In the genomic region with DNA sequence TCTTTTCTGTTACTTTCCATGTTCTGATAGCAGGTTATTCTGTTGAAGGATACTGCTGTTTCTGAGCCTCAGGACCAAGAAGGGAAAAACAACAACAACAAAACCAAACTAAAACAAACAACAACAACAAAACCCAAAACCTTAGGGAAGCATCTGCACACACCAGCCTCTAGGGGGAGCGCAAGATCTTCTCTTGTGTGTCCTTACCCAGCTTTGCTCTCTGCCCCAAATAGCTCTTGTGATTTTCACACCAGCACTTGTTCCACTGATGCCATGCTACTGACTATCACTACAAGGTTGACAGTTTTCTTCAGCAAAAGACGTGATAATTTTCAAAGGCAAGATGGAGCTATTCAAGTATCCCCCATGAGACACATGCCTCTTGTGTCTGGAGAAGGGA, we compare ENCODE assay signal across 8 mouse cellular contexts. TPM values are rescaled to one million over a fixed set of nuclear protein-coding genes. Genes with fewer than 3 reads are reported as not detected.
A peak's percentile ranks its signal among the peaks of the same experiment; 100 is the strongest.
DNase-seq lines count a peak whose midpoint lies in the region; ATAC-seq lines count a peak whose summit lies in the region.

No protein-coding gene starts in this region.

- H3K27ac ChIP-seq in heart, embryonic 10.5 days, result no peak overlapping the region
- no peak overlapping the region for H3K27ac ChIP-seq in embryonic facial prominence, embryonic 10.5 days (replicated peaks)
- H3K27ac ChIP-seq in neural tube, embryonic 14.5 days (ENCODE audit: low read depth, low read length), result no peak overlapping the region

- WGBS in heart, embryonic 10.5 days, result 9% methylated on average over 2 of the region's 2 CpGs
- 16% methylated on average over 2 of the region's 2 CpGs for WGBS in embryonic facial prominence, embryonic 10.5 days
- 14% methylated on average over 2 of the region's 2 CpGs for WGBS in neural tube, embryonic 14.5 days

- H3K27me3 ChIP-seq in heart, embryonic 10.5 days (ENCODE audit: insufficient read depth, poor library complexity, severe bottlenecking), result no peaks in the 10 kb centered on the region
- H3K27me3 ChIP-seq in embryonic facial prominence, embryonic 10.5 days (replicated peaks; ENCODE audit: low read depth, poor library complexity, severe bottlenecking), result no peaks in the 10 kb centered on the region
- no peaks in the 10 kb centered on the region for H3K27me3 ChIP-seq in neural tube, embryonic 14.5 days (ENCODE audit: control insufficient read depth, insufficient read depth, low read length)

- H3K4me3 ChIP-seq in heart, embryonic 10.5 days, result no peak overlapping the region
- H3K4me3 ChIP-seq in embryonic facial prominence, embryonic 10.5 days, result no peak overlapping the region
- H3K4me3 ChIP-seq in neural tube, embryonic 14.5 days (ENCODE audit: low read depth, low read length), result no peak overlapping the region

- H3K4me1 ChIP-seq in heart, embryonic 10.5 days, result no peaks in the 10 kb centered on the region
- no peaks in the 10 kb centered on the region for H3K4me1 ChIP-seq in embryonic facial prominence, embryonic 10.5 days
- H3K4me1 ChIP-seq in neural tube, embryonic 14.5 days (ENCODE audit: control insufficient read depth, insufficient read depth, low read length), result no peaks in the 10 kb centered on the region

- no peaks in the 10 kb centered on the region for H3K36me3 ChIP-seq in heart, embryonic 10.5 days
- H3K36me3 ChIP-seq in embryonic facial prominence, embryonic 10.5 days (replicated peaks), result no peaks in the 10 kb centered on the region
- H3K36me3 ChIP-seq in neural tube, embryonic 14.5 days (ENCODE audit: control insufficient read depth, insufficient read depth, low read length), result no peaks in the 10 kb centered on the region

- DNase-seq in heart, embryonic 10.5 days (ENCODE audit: low spot score), result peak; percentile 70
- no peak for DNase-seq in heart, postnatal 25 days (ENCODE audit: low spot score)
- peak; percentile 10 for DNase-seq in urinary bladder, postnatal 14 days (ENCODE audit: low spot score)
- no peak for DNase-seq in urinary bladder, postnatal 36 days (ENCODE audit: low spot score in 2 of 2)
- peak; percentile 50 for DNase-seq in embryonic facial prominence, embryonic 10.5 days (ENCODE audit: low spot score)
- DNase-seq in layer of hippocampus, adult 11-12 months (ENCODE audit: low spot score), result peak; percentile 27

- H3K4me2 ChIP-seq in neural tube, embryonic 14.5 days (ENCODE audit: low read depth, low read length), result no peak overlapping the region

- no peak overlapping the region for H3K9ac ChIP-seq in neural tube, embryonic 14.5 days (replicated peaks; ENCODE audit: low read depth, low read length)

- 0 out of 2 replicates have a peak, but pooled peaks have one; percentile 44 for ATAC-seq in neural tube, embryonic 14.5 days (ENCODE audit: low read depth)
- no peak for ATAC-seq in monocyte, adult 5-6 weeks (replicated peaks; ENCODE audit: insufficient number of reproducible peaks, low FRiP score, low TSS enrichment, poor library complexity, severe bottlenecking)

- intact Hi-C loops in heart, postnatal 25 days (cut with DNase I), result loop anchor here (5.0 to 10.0 kb wide), 2 partner anchors 1360 to 1502 kb away; partner anchors contain the start of gene Sh2d4b

- H3K9me3 ChIP-seq in heart, embryonic 10.5 days, result no peaks in the 10 kb centered on the region
- H3K9me3 ChIP-seq in embryonic facial prominence, embryonic 10.5 days, result no peaks in the 10 kb centered on the region
- no peaks in the 10 kb centered on the region for H3K9me3 ChIP-seq in neural tube, embryonic 14.5 days (ENCODE audit: control insufficient read depth, low read length)

RNA-seq across cellular contexts. Expression of gene Nrg3, which starts 59.8 kb away (rescaled TPM):
- 0.09 TPM in 1 of 2 replicates, not detected in the other for polyA plus RNA-seq in heart, embryonic 10.5 days (2016; fragmentation: Nextera tagmentation; extraction: Ambion mirVana)
- not detected for total RNA-seq in heart, postnatal 25 days (2021)
- polyA plus RNA-seq in embryonic facial prominence, embryonic 10.5 days (2016; fragmentation: Nextera tagmentation; extraction: Ambion mirVana), result 0.47 and 0.49 TPM in 2 replicates
- 19.0 and 20.8 TPM in 2 replicates for polyA plus RNA-seq in neural tube, embryonic 14.5 days (2014; fragmentation: Nextera tagmentation; extraction: Ambion mirVana)
- not detected in 3 replicates for total RNA-seq in monocyte, adult 5-6 weeks (2017)

Comparison
In these comparisons a context has a peak if more than half of its experiments do, and no peak if none do; other contexts are left out.
1. DNase-seq: peak in heart, embryonic 10.5 days (single experiment), urinary bladder, postnatal 14 days (single experiment), embryonic facial prominence, embryonic 10.5 days (single experiment) and layer of hippocampus, adult 11-12 months (single experiment); none in heart, postnatal 25 days (single experiment) and urinary bladder, postnatal 36 days (0 of 2).
2. RNA of gene Nrg3, which starts 59.8 kb away (polyA plus RNA-seq): 19.0 to 20.8 TPM in neural tube, embryonic 14.5 days; 0.47 to 0.49 TPM in embryonic facial prominence, embryonic 10.5 days and 0.09 TPM in heart, embryonic 10.5 days; every median in the first group is over 10 times any median in the second.